Comparison of ENCODE assay signal across 9 mouse cellular contexts in genomic region chr13:15464081-15464526, GRCm38 (mm10). TPM values are rescaled to one million over a fixed set of nuclear protein-coding genes. Genes with fewer than 3 reads are reported as not detected.
DNase-seq lines count a peak whose midpoint lies in the region; ATAC-seq and TF ChIP-seq lines count a peak whose summit lies in the region.
"Had no signal": no experiment of that assay in that cellular context is flagged by ENCODE, and none has a peak within 500 bp of the region (broad histone marks: within the 10 kb centered on the region; RNA-seq: fewer than 3 reads in every experiment).

No protein-coding gene starts in this region.

- no peak for ATAC-seq in embryonic facial prominence, embryonic 13.5 days (ENCODE audit: insufficient number of reproducible peaks, insufficient read depth, low FRiP score, low TSS enrichment, low read depth)
- no peak for ATAC-seq in heart, embryonic 13.5 days (ENCODE audit: extremely low read depth, insufficient number of reproducible peaks, low FRiP score, low TSS enrichment)
- ATAC-seq in megakaryocyte progenitor cell, adult 5-6 weeks (replicated peaks; ENCODE audit: poor library complexity) = peak; percentile 17; the same call in 1 of the 2 replicates

- H3K36me3 ChIP-seq in thymus, adult 2 months (ENCODE audit: control insufficient read depth, insufficient read depth, low read length) = no peaks in the 10 kb centered on the region
- no peaks in the 10 kb centered on the region for H3K36me3 ChIP-seq in embryonic facial prominence, embryonic 13.5 days
- no peaks in the 10 kb centered on the region for H3K36me3 ChIP-seq in heart, embryonic 13.5 days

- no peaks in the 10 kb centered on the region for H3K4me1 ChIP-seq in thymus, adult 2 months (replicated peaks; ENCODE audit: control insufficient read depth, insufficient read depth, low read length)
- H3K4me1 ChIP-seq in embryonic facial prominence, embryonic 13.5 days = peaks cover 40% of the 10 kb centered on the region
- H3K4me1 ChIP-seq in heart, embryonic 13.5 days = peaks cover 25% of the 10 kb centered on the region

- H3K4me3 ChIP-seq in thymus, adult 2 months (ENCODE audit: control insufficient read depth, insufficient read depth, low read length) = peak overlapping the region; percentile 22
- peak overlapping the region; percentile 95 for H3K4me3 ChIP-seq in embryonic facial prominence, embryonic 13.5 days
- peak overlapping the region; percentile 83 for H3K4me3 ChIP-seq in heart, embryonic 13.5 days

- H3K9me3 ChIP-seq in embryonic facial prominence, embryonic 13.5 days = no peaks in the 10 kb centered on the region
- no peaks in the 10 kb centered on the region for H3K9me3 ChIP-seq in heart, embryonic 13.5 days

- H3K27me3 ChIP-seq in thymus, adult 2 months (ENCODE audit: control insufficient read depth, insufficient read depth, low read length) = peaks cover 6% of the 10 kb centered on the region; the same call in 1 of the 2 replicates
- H3K27me3 ChIP-seq in embryonic facial prominence, embryonic 13.5 days = no peaks in the 10 kb centered on the region
- H3K27me3 ChIP-seq in heart, embryonic 13.5 days (replicated peaks) = peaks cover 50% of the 10 kb centered on the region

- DNase-seq in thymus, adult 2 months = no peak
- no peak for DNase-seq in thymus, postnatal 10 days (ENCODE audit: low spot score in 2 of 2)
- DNase-seq in left cerebral cortex, postnatal 25 days (ENCODE audit: low spot score in 2 of 2) = peak; percentile 9 to 12
- DNase-seq in right cerebral cortex, postnatal 4 days = peak; percentile 34
- DNase-seq in spleen, adult 12 weeks (ENCODE audit: low spot score) = no peak

- H3K9ac ChIP-seq in embryonic facial prominence, embryonic 13.5 days = peak overlapping the region; percentile 98
- H3K9ac ChIP-seq in heart, embryonic 13.5 days = peak overlapping the region; percentile 90

- TF ChIP-seq CTCF in thymus, adult 2 months (IDR thresholded peaks at IDR 0.05; ENCODE audit: borderline replicate concordance, control insufficient read depth, extremely low read depth, insufficient read depth, low read length, poor library complexity) = no peak

- no peak overlapping the region for H3K27ac ChIP-seq in thymus, adult 2 months (ENCODE audit: control insufficient read depth, insufficient read depth, low read length)
- peak overlapping the region; percentile 99 for H3K27ac ChIP-seq in embryonic facial prominence, embryonic 13.5 days
- H3K27ac ChIP-seq in heart, embryonic 13.5 days (replicated peaks) = peak overlapping the region; percentile 94

- intact Hi-C loops in left cerebral cortex, postnatal 25 days (cut with DNase I) = loop anchor here (5.0 kb wide), 2 partner anchors 78 to 197 kb away; no protein-coding TSS in a partner anchor

- TF ChIP-seq POLR2A in thymus, adult 2 months (IDR thresholded peaks at IDR 0.05; ENCODE audit: control insufficient read depth, extremely low read depth, insufficient read depth, low read length, poor library complexity) = no peak

- peak overlapping the region; percentile 62 for H3K4me2 ChIP-seq in embryonic facial prominence, embryonic 13.5 days
- H3K4me2 ChIP-seq in heart, embryonic 13.5 days = peak overlapping the region; percentile 88

- 2% methylated on average over 51 of the region's 51 CpGs for WGBS in thymus, adult 2 months
- WGBS in embryonic facial prominence, embryonic 13.5 days = under 1% methylated on average over 51 of the region's 51 CpGs
- WGBS in heart, embryonic 13.5 days = under 1% methylated on average over 36 of the region's 51 CpGs

RNA-seq across cellular contexts. Expression of gene Gli3, which starts 1.1 kb away (rescaled TPM):
- polyA plus RNA-seq in thymus, adult 2 months (2012; rRNA removed) = 2.1 and 2.3 TPM in 2 replicates
- 32.8 and 38.3 TPM in 2 replicates for polyA plus RNA-seq in embryonic facial prominence, embryonic 13.5 days (2015; fragmentation: Nextera tagmentation; extraction: Ambion mirVana)
- polyA plus RNA-seq in heart, embryonic 13.5 days (2015; fragmentation: Nextera tagmentation; extraction: Ambion mirVana) = 6.2 and 7.4 TPM in 2 replicates
- total RNA-seq in left cerebral cortex, postnatal 25 days (2021) = 10 to 100 TPM in 1 of 2 experiments, 1 to 10 TPM in 1; 8.2 to 11.4 TPM
- total RNA-seq in megakaryocyte progenitor cell, adult 5-6 weeks (2015) = 0.02 and 0.25 TPM in 2 replicates
- total RNA-seq in megakaryocyte progenitor cell, adult 5-6 weeks (2017) = 0.14 and 0.71 TPM in 2 replicates
- total RNA-seq: neutrophil, adult 5-6 weeks had no signal

Comparison
In these comparisons a context has a peak if more than half of its experiments do, and no peak if none do; other contexts are left out.
1. DNase-seq: peak in left cerebral cortex, postnatal 25 days (2 of 2) and right cerebral cortex, postnatal 4 days (single experiment); none in thymus, adult 2 months (single experiment), thymus, postnatal 10 days (0 of 2) and spleen, adult 12 weeks (single experiment).
2. H3K4me3 ChIP-seq: peak in every context shown above with its lines; median percentile 95 in embryonic facial prominence, embryonic 13.5 days; 83 in heart, embryonic 13.5 days; 22 in thymus, adult 2 months.